Mouse (Mus musculus) ovary, postnatal 36 days (tissue): ENCODE results near the gene Bcl9.

Experiments
- DNase-seq: peaks from one replicate; pipeline ENCODE4 v3.0.0; 2022; ENCODE audit warnings: low spot score, mixed read lengths

Gene Bcl9

DNA sequence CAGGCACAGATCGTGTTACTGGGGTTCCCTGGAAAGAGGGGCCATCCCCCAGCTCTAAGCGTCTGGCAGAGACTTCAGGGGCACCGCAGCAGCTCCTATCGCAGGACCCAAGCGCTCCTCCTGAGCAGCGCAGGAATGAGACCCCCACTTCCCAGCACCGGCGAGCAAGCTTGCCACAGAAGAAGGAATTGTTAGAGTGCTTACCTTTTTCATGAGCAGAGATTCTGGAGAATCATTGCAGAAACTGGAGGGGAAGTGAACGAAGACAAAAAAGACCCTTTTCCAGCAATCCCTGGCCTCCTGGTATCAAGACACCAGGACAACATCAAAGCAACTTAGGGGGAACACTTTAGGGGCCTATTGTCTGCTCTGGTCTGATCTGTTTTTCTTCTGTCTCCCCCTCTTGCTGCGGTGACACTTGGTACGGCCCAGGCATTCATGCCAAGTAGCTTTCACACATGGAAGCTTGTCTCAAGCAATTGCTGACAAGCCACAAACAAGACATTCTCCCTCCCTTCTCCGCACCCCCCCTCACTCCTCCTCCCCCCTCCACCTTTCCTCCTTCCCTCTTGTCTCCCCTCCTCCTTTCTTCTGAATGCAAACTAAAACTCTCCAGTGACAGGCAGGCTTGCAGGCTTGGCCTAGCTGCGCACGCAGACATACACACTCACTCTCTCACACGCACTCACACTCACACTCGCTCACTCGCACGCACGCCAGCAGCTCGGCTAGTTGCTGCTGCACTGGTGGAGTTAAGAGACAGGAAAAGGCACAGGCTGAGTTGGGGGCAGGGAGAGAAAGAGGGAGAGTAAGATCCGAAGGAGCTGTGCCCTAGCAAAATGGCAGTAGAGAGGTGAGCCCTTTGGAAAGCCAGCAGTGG is at the start of gene Bcl9:
Gene Bcl9, minus strand, starts transcription at position 365 of the 880 bp plus-strand sequence.
- peak; percentile 78 for DNase-seq

DNA sequence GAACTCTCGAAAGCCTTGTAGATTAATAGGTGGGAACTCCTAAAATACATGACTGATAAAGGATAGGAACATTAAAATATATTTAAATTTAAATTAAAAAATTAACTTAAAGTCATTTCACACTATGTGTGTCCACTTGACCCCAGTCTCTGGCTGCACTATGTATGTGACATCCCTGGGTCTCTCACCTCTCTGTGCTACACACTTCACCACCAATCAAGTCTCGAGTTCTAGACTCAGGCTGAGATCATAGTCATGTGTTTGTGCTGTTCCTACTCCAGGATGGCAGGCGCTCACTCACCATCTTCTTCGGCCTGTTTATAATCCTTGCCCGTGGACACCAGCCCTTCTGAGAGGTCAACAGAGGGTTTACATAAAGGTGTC is 41.5 kb upstream of the Bcl9 start:
- DNase-seq: no peak

GRCm38 (mm10) chr3:97338522-97339192 is 40.9 kb upstream of the Bcl9 start:
- peak; percentile 80 for DNase-seq

DNA sequence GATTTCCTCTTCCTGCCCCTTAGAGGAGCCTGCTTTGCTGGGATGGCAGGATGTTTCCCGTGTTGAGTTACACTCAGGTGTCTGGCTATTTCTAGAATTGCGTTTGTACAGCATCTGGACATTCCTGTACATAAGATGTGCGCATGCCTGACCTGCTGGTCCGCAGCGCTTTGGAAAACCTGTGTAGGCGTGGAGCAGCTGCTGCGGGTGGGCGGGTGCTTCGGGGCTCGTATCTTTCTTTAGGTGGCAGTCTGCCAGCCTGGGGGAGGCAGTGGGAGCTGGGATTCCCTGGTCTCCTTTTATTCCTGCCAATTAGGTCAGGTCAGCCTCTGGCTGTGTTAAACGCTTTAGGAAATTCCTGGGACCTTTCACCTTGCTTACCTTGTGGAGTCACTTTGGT is 39.6 kb upstream of the Bcl9 start:
- peak; percentile 72 for DNase-seq

DNA sequence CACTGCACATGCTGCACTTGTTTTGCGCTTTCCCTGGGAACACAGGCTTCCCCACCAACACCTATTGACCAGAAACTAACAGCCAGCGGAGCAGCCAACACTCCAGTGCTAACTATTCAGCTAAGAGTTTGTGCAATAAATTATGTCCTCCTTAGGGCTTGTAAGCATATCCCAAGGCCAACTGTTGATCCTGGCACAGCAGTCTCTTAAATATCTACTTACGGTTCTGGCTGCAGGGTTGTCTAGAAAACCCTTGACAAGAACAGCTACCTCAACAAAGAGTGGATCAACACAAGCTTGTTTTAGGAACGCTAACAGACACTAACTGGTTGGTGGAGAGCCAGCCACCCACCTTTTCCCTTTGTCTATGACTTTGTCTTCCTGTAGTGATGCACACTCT is 38.6 kb upstream of the Bcl9 start:
- no peak for DNase-seq

DNA sequence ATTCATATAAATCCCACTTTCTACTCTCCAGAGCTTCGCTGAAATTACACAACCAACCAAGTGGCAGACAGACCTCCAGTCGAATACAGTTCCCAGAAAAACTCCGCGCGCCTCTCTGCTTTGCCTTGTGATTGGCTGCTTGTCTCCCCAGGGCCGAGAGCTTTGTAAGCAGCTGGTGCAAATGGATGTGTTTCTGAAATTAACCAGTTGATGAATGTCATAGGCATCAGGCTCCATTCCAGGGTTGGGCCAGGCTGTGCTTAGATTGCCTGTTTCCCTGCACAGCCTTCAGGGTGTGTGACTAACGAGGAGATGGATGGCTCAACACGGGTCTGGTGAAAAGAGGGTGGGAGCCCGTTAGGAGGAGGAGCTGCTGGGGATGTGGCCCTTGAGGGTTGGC is 36.9 kb upstream of the Bcl9 start:
- no peak for DNase-seq

GRCm38 (mm10) chr3:97332172-97332571 is 34.5 kb upstream of the Bcl9 start:
- no peak for DNase-seq

DNA sequence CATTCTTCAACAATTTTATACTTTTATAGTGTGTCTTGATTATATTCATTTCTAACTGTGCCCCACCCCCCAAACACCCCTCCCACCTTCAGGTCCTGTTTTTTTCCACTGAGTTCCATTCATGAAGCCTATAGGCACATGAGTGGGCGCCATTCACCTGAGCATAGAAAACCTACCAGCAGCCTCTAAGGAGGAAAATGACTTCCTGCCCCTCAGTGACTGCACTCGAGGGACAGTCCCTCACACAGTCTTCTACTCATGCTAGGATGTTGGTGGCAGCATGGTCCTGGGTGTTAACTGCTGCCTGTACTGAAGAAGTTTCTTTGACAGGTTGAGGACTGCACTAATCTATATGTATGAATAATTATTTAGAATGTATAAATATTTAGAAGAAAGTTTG is 30.1 kb upstream of the Bcl9 start:
- DNase-seq: no peak

DNA sequence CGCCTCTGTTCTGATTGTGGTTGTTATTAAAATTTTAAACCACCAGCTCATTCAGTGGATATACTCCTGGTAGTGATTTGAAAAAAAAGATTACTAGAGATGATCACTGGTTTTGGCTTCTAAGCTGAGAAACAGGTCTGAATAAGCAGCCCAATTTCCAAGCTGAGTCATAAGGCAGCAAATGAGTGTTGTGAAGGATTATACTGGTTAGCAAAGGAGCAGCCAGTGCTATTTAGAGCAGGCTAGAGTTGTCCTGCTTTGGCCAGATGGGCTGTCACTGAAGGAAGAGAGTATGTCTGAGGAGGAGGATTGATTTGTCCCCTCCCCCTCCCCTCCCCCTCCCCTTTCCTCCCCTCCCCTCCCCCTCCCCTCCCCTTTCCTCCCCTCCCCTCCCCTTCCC is 29.6 kb upstream of the Bcl9 start:
- no peak for DNase-seq

DNA sequence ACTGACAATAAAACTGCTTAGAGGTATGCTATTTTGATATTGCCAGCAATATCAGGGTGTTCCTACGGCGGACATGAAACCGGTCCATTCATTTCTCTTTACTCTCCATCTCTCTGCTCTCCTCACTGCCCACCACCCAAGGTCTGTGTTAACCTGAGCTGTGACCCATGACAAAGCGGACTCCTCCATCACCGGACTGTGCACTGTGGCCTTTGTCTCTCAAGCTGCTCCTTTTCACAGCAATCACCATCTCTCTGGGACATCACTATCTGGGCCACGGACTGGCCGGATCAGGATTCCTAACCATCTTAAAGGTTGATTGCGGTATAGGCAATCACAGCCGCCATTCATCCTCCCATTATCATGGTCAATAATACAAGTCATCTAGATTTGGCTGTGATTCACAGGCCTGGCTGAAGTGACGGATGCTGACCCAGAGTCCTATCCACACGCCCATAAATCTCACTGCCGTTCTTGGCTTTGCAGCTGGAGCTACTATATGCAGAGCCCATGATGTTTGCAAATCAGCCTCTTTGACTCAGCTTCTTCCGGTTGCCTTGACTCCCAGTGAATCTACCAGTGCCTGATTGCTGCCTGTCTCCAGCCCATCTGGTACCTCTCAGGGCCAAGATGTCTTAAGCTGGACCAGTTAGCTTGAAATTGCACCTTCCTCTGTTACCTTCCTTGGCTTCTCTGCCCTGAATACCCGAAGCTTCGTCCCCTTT is 28.1 kb upstream of the Bcl9 start:
- no peak for DNase-seq

- no peak for DNase-seq
These were observed 26.3 kb upstream of the Bcl9 start for GRCm38 (mm10) chr3:97324046-97324445.

- no peak for DNase-seq
These were observed 19.6 kb upstream of the Bcl9 start for GRCm38 (mm10) chr3:97317302-97317701.

- DNase-seq: no peak
These were observed 15.7 kb upstream of the Bcl9 start for GRCm38 (mm10) chr3:97313431-97313830.

- peak; percentile 79 for DNase-seq
These were observed 14.3 kb upstream of the Bcl9 start for GRCm38 (mm10) chr3:97311998-97312397.

DNA sequence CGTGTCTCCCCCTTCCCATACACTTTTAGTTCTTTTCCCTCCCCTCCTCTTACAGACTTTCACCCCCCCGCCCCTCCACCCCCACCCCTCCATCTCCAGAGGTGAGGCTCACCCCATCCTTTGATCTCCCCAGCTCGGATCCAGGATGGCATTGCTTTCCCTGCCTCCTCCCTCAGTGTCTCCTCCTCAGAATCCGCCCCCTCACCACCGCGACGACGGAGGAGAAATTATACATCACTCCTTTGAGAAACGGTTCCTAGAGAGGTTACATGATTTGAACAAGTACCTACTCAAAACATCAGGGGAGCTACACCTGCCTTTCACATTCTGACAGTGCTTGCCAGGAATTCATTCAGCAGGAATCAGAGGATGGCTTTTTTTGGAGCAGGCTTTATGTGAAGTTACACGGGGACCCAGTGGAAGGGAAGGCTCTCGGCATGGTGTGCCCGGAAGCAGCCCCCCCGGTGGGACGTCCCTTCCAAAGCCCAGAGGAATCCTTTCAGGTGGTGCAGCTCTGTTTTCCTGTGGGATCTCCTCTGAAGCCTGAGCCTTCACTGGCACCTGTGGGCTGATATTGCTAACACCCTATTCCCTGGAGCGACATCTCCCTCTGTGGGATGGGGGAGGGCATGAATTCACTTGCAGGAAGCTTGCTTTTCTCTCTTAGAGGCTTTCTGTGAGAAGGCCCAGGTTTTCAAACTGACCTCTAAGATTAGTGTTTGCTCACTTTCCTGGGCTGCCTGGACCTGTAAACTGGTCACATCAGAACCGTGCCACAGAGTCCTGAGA is 12.2 kb upstream of the Bcl9 start:
- no peak for DNase-seq

DNA sequence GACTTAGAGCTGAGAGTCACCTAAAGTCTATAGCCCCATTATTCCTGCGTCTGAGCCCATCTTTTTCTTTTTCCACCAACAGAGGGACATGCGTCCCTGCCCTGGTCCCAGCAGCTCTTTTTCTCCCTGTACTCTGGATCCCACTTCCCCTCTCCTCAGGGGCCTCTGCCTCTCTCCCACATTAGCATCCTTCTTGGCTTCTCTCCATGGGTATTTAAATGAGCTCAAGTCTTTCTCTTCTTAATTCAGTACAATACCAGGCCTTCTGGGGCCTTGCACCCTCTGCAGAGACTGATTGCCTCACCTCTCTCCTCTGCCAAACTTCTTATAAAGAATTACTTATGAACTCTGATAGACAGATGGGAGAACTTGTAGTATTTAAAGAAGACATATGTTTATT is 10.7 kb upstream of the Bcl9 start:
- DNase-seq: no peak

GRCm38 (mm10) chr3:97305907-97306306 is 8.2 kb upstream of the Bcl9 start:
- no peak for DNase-seq

DNA sequence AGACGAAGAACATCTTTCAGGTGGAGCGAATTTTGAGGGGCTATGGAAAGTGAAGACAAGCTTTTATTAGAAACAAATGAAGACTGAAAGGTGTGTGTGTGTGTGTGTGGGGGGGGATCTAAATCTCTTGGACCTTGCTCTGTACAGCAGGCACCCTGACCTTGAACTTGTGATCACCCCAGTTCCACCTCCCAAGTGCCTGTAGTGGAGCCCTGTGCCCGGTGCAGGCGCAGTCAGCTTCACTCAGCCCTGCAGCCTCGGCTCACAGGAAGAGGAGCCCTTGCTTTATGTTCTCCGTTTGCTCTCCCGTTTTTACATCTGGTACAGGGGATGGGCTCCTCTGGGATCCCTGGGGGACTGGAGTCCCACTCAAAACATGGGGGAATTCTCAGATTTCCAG is 3.9 kb upstream of the Bcl9 start:
- no peak for DNase-seq

GRCm38 (mm10) chr3:97300370-97300769 is 2.7 kb upstream of the Bcl9 start:
- DNase-seq: no peak

- no peak for DNase-seq
These were observed 2.2 kb upstream of the Bcl9 start for GRCm38 (mm10) chr3:97299885-97300284.

DNA sequence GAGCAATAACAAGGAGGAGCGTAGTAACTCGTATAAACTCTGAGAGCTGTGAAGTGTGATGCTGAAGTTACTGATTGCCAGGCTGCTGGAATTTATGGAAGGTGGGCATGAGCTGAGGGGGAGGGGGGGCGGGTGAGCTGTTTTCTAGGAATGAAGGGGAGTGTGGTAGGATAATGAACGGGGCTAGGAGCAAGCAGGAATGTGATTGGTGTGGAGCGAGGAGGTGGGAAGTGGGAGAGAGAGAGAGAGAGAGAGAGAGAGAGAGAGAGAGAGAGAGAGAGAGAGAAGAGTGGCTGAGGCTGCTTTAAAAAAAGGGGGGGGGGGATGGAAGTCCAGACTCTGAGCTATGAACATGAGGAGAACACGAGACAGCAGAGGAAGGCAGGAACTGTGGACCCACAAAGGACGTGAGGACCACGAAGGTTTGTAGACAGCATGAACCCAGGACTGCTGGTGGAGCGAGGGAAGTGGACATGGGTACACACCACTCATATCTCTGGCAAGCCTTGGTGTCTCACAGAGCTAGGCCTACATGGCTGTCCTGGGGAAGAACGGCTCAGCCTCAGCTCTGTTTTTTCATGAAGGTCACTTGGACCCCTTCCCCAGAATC is 1.2 kb upstream of the Bcl9 start:
- no peak for DNase-seq
